ENCODE assay signal across 18 mouse cellular contexts in genomic region chr1:106581812-106582211, GRCm38 (mm10).
A peak's percentile ranks its signal among the peaks of the same experiment; 100 is the strongest.
DNase-seq lines count a peak whose midpoint lies in the region; ATAC-seq and TF ChIP-seq lines count a peak whose summit lies in the region.
"Had no signal": no experiment of that assay in that cellular context is flagged by ENCODE, and none has a peak within 500 bp of the region (broad histone marks: within the 10 kb centered on the region; RNA-seq: fewer than 3 reads in every experiment).

No protein-coding gene starts in this region.

- 47% methylated on average over 2 of the region's 2 CpGs for WGBS in lung, embryonic 14.5 days
- 64% methylated on average over 2 of the region's 2 CpGs for WGBS in heart, embryonic 12.5 days
- 65% methylated on average over 2 of the region's 2 CpGs for WGBS in intestine, embryonic 16.5 days

- DNase-seq in lung, embryonic 14.5 days: no peak
- no peak for DNase-seq in lung, postnatal 14 days
- peak; percentile 60 for DNase-seq in CD4-positive, CD25-positive, alpha-beta regulatory T cell, adult 2 months (ENCODE audit: low read depth, low spot score)
- DNase-seq in monocyte, adult 2 months (ENCODE audit: low read depth in 1 of 2, low spot score in 2 of 2): peak; percentile 25 to 48
- no peak for DNase-seq in cerebellum, adult 9-11 months
- DNase-seq: cerebellum, adult 11 months; kidney, adult 2 months; kidney, postnatal 36 days had no signal

- TF ChIP-seq CTCF in lung, embryonic 14.5 days (IDR thresholded peaks at IDR 0.05; ENCODE audit: low read depth): no peak
- no peak for TF ChIP-seq CTCF in bone marrow macrophage, adult 2 months (IDR thresholded peaks at IDR 0.05; ENCODE audit: low read depth, low read length)

- no peaks in the 10 kb centered on the region for H3K27me3 ChIP-seq in lung, embryonic 14.5 days (ENCODE audit: insufficient read depth, low read length)
- no peaks in the 10 kb centered on the region for H3K27me3 ChIP-seq in heart, embryonic 12.5 days (replicated peaks)
- no peaks in the 10 kb centered on the region for H3K27me3 ChIP-seq in intestine, embryonic 16.5 days (replicated peaks; ENCODE audit: control insufficient read depth, insufficient read depth, low read length)
- H3K27me3 ChIP-seq: embryonic facial prominence, embryonic 12.5 days; heart, embryonic 15.5 days; hindbrain, embryonic 15.5 days; limb, embryonic 15.5 days; midbrain, embryonic 15.5 days; neural tube, embryonic 13.5 days; Patski had no signal

- no peak overlapping the region for H3K4me2 ChIP-seq in lung, embryonic 14.5 days
- no peak overlapping the region for H3K4me2 ChIP-seq in heart, embryonic 12.5 days
- H3K4me2 ChIP-seq in intestine, embryonic 16.5 days (ENCODE audit: low read depth, low read length): no peak overlapping the region
- H3K4me2 ChIP-seq: embryonic facial prominence, embryonic 12.5 days; heart, embryonic 15.5 days; hindbrain, embryonic 15.5 days; limb, embryonic 15.5 days; midbrain, embryonic 15.5 days; neural tube, embryonic 13.5 days had no signal

- no peak overlapping the region for H3K27ac ChIP-seq in lung, embryonic 14.5 days (ENCODE audit: low read depth)
- peak overlapping the region; percentile 19 for H3K27ac ChIP-seq in bone marrow macrophage, adult 2 months (ENCODE audit: insufficient read depth, low read depth, low read length)
- H3K27ac ChIP-seq in heart, embryonic 12.5 days (ENCODE audit: poor library complexity, severe bottlenecking): no peak overlapping the region
- no peak overlapping the region for H3K27ac ChIP-seq in intestine, embryonic 16.5 days (ENCODE audit: low read length)
- H3K27ac ChIP-seq: embryonic facial prominence, embryonic 12.5 days; heart, embryonic 15.5 days; hindbrain, embryonic 15.5 days; limb, embryonic 15.5 days; midbrain, embryonic 15.5 days had no signal

- no peak overlapping the region for H3K4me3 ChIP-seq in lung, embryonic 14.5 days (ENCODE audit: low read depth, low read length)
- no peak overlapping the region for H3K4me3 ChIP-seq in bone marrow macrophage, adult 2 months (ENCODE audit: insufficient read depth, low read length)
- no peak overlapping the region for H3K4me3 ChIP-seq in heart, embryonic 12.5 days
- no peak overlapping the region for H3K4me3 ChIP-seq in intestine, embryonic 16.5 days (ENCODE audit: low read length)
- H3K4me3 ChIP-seq: embryonic facial prominence, embryonic 12.5 days; heart, embryonic 15.5 days; hindbrain, embryonic 15.5 days; limb, embryonic 15.5 days; midbrain, embryonic 15.5 days; neural tube, embryonic 13.5 days had no signal

- H3K9ac ChIP-seq in lung, embryonic 14.5 days: no peak overlapping the region
- no peak overlapping the region for H3K9ac ChIP-seq in heart, embryonic 12.5 days
- H3K9ac ChIP-seq in intestine, embryonic 16.5 days (ENCODE audit: low read depth, low read length): no peak overlapping the region
- H3K9ac ChIP-seq: embryonic facial prominence, embryonic 12.5 days; heart, embryonic 15.5 days; hindbrain, embryonic 15.5 days; limb, embryonic 15.5 days; midbrain, embryonic 15.5 days; neural tube, embryonic 13.5 days had no signal

- H3K4me1 ChIP-seq in lung, embryonic 14.5 days (ENCODE audit: insufficient read depth): peaks cover 11% of the 10 kb centered on the region; the same call in 1 of the 2 replicates
- H3K4me1 ChIP-seq in bone marrow macrophage, adult 2 months (ENCODE audit: control insufficient read depth, insufficient read depth, low read length): peaks cover 16% of the 10 kb centered on the region
- peaks cover 6% of the 10 kb centered on the region; the same call in 1 of the 2 replicates for H3K4me1 ChIP-seq in heart, embryonic 12.5 days (replicated peaks)
- peaks cover 13% of the 10 kb centered on the region for H3K4me1 ChIP-seq in intestine, embryonic 16.5 days (ENCODE audit: control insufficient read depth, insufficient read depth, low read length)

- H3K36me3 ChIP-seq in lung, embryonic 14.5 days (ENCODE audit: insufficient read depth): no peaks in the 10 kb centered on the region
- no peaks in the 10 kb centered on the region for H3K36me3 ChIP-seq in heart, embryonic 12.5 days
- no peaks in the 10 kb centered on the region for H3K36me3 ChIP-seq in intestine, embryonic 16.5 days (ENCODE audit: control insufficient read depth, insufficient read depth, low read length)
- H3K36me3 ChIP-seq: embryonic facial prominence, embryonic 12.5 days; heart, embryonic 15.5 days; hindbrain, embryonic 15.5 days; limb, embryonic 15.5 days; midbrain, embryonic 15.5 days; neural tube, embryonic 13.5 days had no signal

- no peaks in the 10 kb centered on the region for H3K9me3 ChIP-seq in lung, embryonic 14.5 days (ENCODE audit: low read depth, low read length)
- H3K9me3 ChIP-seq in heart, embryonic 12.5 days (replicated peaks): no peaks in the 10 kb centered on the region
- H3K9me3 ChIP-seq in intestine, embryonic 16.5 days (ENCODE audit: control insufficient read depth, low read length): no peaks in the 10 kb centered on the region
- H3K9me3 ChIP-seq: embryonic facial prominence, embryonic 12.5 days; heart, embryonic 15.5 days; hindbrain, embryonic 15.5 days; limb, embryonic 15.5 days; midbrain, embryonic 15.5 days; neural tube, embryonic 13.5 days had no signal

- no peak for TF ChIP-seq POLR2A in bone marrow macrophage, adult 2 months (IDR thresholded peaks at IDR 0.05; ENCODE audit: borderline replicate concordance, low read depth, low read length)

- ATAC-seq in lung, embryonic 14.5 days (ENCODE audit: insufficient read depth): peak; percentile 61; the same call in 1 of the 2 replicates
- ATAC-seq in heart, embryonic 12.5 days (ENCODE audit: insufficient number of reproducible peaks, low FRiP score): no peak
- no peak for ATAC-seq in intestine, embryonic 16.5 days
- ATAC-seq: midbrain, embryonic 15.5 days; Patski had no signal

Comparison
In these comparisons a context has a peak if more than half of its experiments do, and no peak if none do; other contexts are left out.
1. DNase-seq: peak in CD4-positive, CD25-positive, alpha-beta regulatory T cell, adult 2 months (single experiment) and monocyte, adult 2 months (2 of 2); none in lung, embryonic 14.5 days (single experiment), lung, postnatal 14 days (single experiment) and cerebellum, adult 9-11 months (single experiment).